Mouse (Mus musculus) myocyte (in vitro differentiated cells): ENCODE data around the gene Pgap3.

ENCODE experiments used
- CEBPB ChIP-seq: IDR thresholded peaks from 2 replicates; pipeline ENCODE4 v1.6.1; 2011; ENCODE audit warnings: mild to moderate bottlenecking, moderate library complexity; ENCODE audit not compliant: poor library complexity, insufficient read depth, severe bottlenecking
- E2F4 ChIP-seq: IDR thresholded peaks from one replicate; pipeline ENCODE4 v1.6.1; 2011; ENCODE audit warnings: mild to moderate bottlenecking, control low read depth, moderate library complexity; ENCODE audit not compliant: insufficient read depth
- MYOG ChIP-seq, 3 experiments: IDR thresholded peaks; one replicate each; pipeline ENCODE4 v1.6.1; 2011; ENCODE audit warnings: control low read depth in 2 of 3, low read depth in 2 of 3, mild to moderate bottlenecking in 2 of 3; ENCODE audit not compliant: insufficient read length in 2 of 3, control insufficient read depth in 1 of 3, insufficient read depth in 1 of 3
- POLR2A ChIP-seq: IDR thresholded peaks from one replicate; pipeline ENCODE4 v1.6.1; 2011; ENCODE audit warnings: low read depth, mild to moderate bottlenecking, control low read depth, moderate library complexity; ENCODE audit not compliant: insufficient read length
- TCF12 ChIP-seq: IDR thresholded peaks from one replicate; pipeline ENCODE4 v1.6.1; 2011; ENCODE audit warnings: mild to moderate bottlenecking, control low read depth; ENCODE audit not compliant: poor library complexity, insufficient read depth, severe bottlenecking

DNA sequence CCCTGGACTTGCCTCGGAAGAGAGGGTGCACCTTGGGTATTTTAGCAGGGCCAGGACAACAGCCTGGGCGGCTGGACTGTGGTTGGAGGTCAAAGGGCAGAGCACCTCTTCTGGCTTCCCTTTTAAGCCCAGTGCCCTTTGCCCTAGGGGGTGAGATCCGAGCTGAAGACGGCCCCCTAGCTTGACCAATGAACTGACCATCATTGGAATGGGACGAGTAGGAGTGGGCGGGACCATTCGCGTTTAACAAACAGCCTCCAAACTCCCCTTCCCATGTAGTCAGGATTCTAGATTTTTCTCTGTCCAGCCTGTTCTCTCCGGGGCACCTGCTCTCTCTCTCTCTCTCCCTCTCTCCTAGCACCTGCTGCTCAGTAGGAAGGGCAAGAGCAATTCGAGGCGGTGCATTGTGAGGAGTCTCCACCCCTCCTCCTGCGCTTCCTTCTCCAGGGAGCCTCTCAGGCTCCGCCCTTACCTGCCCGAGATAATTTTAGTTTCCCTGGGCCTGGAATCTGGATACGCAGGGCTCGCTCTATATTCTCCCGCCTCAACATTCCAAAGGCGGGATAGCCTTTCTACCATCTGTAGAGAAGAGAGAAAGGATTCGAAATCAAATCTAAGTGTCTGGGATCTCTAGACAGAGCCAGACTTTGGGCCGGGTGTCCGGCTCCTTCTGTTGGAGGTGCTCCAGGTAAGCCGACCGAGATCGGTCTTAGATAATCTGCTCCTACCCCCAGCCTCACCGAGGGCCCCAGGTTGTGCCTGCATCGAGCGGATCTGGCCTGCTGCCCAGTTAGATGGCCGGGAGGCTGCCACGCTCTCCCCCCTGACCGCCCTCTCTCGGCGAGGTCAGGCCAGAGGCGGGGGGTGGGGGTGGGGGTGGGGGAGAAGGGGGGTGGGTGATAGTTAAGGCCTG lies 46.5 kb upstream of the Pgap3 start:
- TF ChIP-seq POLR2A (no peak), TCF12 (no peak), E2F4 (no peak), CEBPB (no peak), MYOG (IDR thresholded peaks at IDR 0.05; ENCODE audit: control insufficient read depth in 1 of 3, insufficient read depth in 1 of 3, insufficient read length in 2 of 3, low read depth in 2 of 3) (no peak)
